Mouse (Mus musculus) olfactory bulb, adult 2 months (tissue): ENCODE data around the gene Ascc1.

Experiments
- CTCF ChIP-seq: fragments of 200-500 bp; IDR thresholded peaks from 2 replicates; pipeline ENCODE4 v1.5.1; 2012; ENCODE audit warnings: low read depth, mild to moderate bottlenecking, low read length, moderate library complexity; ENCODE audit not compliant: insufficient read depth
- POLR2A ChIP-seq: fragments of 200-500 bp; IDR thresholded peaks from 2 replicates; pipeline ENCODE4 v1.6.1; 2012; ENCODE audit warnings: mild to moderate bottlenecking, low read depth, low read length, moderate library complexity; ENCODE audit not compliant: insufficient read depth

DNA sequence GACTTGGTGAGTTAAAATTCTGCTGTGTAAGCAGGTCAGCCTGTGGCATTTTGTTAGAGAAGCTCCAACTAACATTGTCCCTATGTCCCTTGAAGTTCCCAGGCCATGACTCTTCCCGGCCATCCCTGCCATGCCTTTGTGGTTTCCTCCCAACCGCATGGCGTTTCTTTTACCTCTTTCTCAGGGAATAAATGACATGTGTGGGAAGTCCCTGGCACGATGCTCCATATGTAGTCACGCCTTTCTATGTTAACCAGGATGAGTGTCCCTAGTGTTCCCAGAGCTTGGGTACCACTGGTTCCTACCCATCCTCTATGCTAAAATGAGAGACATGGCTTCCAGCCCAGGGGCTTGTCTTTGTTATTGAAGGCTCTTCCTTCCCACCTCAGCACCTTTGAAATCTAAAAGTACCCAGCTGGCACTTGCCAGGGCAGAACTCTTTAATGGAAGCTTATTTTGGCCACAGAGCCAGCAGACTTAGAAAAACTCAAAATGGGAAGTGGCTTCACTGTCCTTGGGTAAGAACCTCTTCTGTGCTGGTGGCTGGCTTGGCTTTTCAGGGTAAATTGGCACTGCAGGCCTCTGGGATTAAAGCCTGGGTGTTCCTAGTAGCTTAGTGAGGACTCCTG is 24.8 kb upstream of the Ascc1 start:
- TF ChIP-seq CTCF = no peak
- no peak for TF ChIP-seq POLR2A
